Mouse (Mus musculus) small intestine, adult 2 months (tissue): ENCODE measurements around the gene Sec16a.

Experiments used
- CTCF ChIP-seq: fragments of 200-500 bp; IDR thresholded peaks from 2 replicates; pipeline ENCODE4 v1.5.1; 2012; ENCODE audit warnings: low read depth, mild to moderate bottlenecking, control low read depth, inconsistent platforms, low read length, moderate library complexity, mixed read lengths; ENCODE audit not compliant: insufficient replicate concordance, insufficient read length; ENCODE audit errors: extremely low read depth
- POLR2A ChIP-seq: fragments of 200-500 bp; IDR thresholded peaks from 2 replicates; pipeline ENCODE4 v1.6.1; 2012; ENCODE audit warnings: low read depth, mild to moderate bottlenecking, control low read depth, inconsistent platforms, low read length, moderate library complexity

DNA sequence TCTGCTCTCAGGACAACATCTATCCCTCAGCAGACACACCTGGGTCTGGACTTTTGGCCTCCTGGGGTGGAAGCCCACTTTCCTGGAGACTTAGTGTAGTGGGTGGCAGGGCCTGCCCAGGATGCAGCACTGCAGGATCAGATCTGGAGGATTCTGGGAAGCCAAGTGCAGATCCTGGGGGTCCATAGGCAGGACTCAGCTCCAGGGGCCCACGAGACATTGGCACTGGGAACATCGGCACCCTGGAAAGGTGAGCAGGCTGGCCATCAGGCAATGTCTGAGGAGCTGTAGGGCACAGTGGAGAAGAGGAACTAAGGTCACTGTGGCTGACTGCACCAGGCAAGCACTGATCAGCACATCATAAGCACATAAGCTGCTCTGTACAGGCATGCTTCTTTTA is 23.0 kb downstream of the Sec16a start:
- TF ChIP-seq CTCF (no peak), POLR2A (no peak)
